1 mouse cellular context compared by ENCODE assay signal in genomic region chr16:3959261-3959660, GRCm38 (mm10).
TF ChIP-seq lines count a peak whose summit lies in the region.

No protein-coding gene starts in this region.

TF ChIP-seq in MEL, 35 proteins besides CTCF, POLR2A, EP300 and RAD21:
- TF ChIP-seq CHD1 (IDR thresholded peaks at IDR 0.05; ENCODE audit: low read depth, low read length) (no peak), JUND (IDR thresholded peaks at IDR 0.05; ENCODE audit: low read depth, low read length) (0 out of 2 replicates have a peak, but pooled peaks have one; percentile 34)
